Mouse (Mus musculus): ENCODE results near the gene Sacs.

- TF ChIP-seq CTCF (IDR thresholded peaks at IDR 0.05; ENCODE audit: low read depth) (peak; percentile 83), EP300 (optimal IDR thresholded peaks at IDR 0.05) (no peak)
Observed at GRCm38 (mm10) chr14:61277285-61277684, 139.0 kb downstream of the Sacs start.
